Mouse (Mus musculus): ENCODE measurements around the gene Olfr959.

Olfr959 gene

GRCm38 (mm10) chr9:39575469-39575868 lies at the start of gene Olfr959:
Gene Olfr959, minus strand, starts transcription at chr9:39575569.
- in situ Hi-C loops (cut with MboI, MseI): no loop called here

GRCm38 (mm10) chr9:39624711-39625110 lies 49.3 kb upstream of the Olfr959 start:
- in situ Hi-C loops (cut with MboI, MseI): no loop called here

GRCm38 (mm10) chr9:39623783-39624182 lies 48.4 kb upstream of the Olfr959 start:
- in situ Hi-C loops (cut with MboI, MseI): no loop called here

DNA sequence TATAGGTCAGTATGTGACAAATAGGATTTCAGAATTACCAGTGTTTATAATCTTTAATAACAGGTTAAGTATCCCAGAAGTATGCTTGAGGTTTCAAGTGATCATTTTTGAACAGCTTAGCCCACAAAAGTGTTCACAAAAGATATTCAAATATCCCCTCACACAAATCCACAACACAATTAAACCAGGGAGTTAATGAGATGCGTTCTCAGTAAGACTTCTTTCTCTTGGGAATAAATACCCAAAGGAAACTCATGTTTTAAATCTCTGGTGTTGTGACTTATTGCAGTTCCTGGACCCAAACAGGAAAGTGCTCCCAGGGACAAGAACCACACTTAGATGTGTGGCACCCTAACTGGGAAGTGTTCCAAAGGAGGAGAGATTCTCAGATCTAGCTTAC lies 45.7 kb upstream of the Olfr959 start, which contains the start of gene Olfr960:
Gene Olfr960, plus strand, starts transcription at position 301 of the 400 bp plus-strand sequence.
- in situ Hi-C loops (cut with MboI, MseI): no loop called here

DNA sequence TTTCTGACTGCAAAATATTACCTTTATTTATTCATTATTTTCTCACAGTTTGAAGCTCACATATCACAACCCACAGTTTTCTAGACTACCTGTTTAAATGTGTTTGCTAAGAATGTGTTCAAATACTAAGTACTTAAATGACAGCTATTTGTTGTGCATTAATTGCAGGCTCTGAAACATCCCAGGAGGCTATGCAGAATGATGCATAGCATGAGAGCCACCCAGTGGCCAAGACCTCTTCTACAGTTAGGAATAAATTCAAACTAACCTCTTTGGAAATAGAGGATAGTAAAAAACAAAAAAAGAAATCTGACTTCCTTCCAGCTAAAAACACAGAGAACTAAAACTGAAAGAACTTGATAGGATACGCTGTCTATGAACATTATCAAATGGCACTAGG lies 36.6 kb upstream of the Olfr959 start:
- in situ Hi-C loops (cut with MboI, MseI): no loop called here

DNA sequence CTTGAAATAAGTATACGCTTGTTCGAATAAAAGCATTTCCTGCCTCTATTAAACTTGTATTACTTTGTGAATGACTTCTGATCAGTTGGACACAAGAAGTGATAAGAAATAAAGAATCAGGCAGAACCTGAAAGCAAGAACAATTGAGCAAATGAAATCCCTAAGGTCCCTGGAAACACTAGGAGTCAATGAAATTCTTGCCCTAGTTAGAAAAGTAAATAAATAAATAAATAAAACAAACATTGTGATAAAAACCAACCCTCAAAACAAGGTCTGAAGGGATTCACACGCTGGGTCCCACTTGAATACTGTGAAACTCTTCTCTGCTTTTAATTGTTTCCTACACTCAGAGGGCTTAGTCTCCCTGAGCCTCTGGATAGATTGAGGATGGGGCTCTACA lies 35.0 kb upstream of the Olfr959 start, which contains the start of gene Olfr148:
Gene Olfr148, plus strand, starts transcription at position 301 of the 400 bp plus-strand sequence.
- in situ Hi-C loops (cut with MboI, MseI): no loop called here

GRCm38 (mm10) chr9:39608497-39608896 lies 33.1 kb upstream of the Olfr959 start:
- in situ Hi-C loops (cut with MboI, MseI): no loop called here

DNA sequence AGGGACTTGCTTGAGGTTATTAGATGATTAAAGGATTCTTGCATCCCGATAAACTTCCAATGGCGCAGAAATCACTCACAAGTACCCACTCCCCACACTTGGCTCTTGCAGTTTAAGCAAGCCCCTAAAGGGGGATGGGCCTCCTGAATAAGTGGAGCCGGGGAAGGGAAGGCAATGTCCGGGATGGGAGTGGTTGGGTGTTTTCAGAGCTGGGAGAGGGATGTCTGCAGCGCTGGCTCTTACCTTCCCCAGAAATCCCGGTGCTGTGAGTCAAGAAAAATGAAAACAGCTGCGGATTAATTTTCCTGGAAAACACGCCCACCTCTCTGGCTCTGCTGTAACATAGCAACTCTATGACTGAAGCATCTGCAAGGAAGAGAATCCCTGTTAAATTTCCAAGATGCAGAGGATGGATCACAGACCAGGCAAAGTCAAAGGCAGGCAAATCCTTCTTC lies 28.7 kb upstream of the Olfr959 start, which contains the start of gene AW551984:
Gene AW551984, minus strand, starts transcription at position 405 of the 455 bp plus-strand sequence.
- in situ Hi-C loops (cut with MboI, MseI): no loop called here

DNA sequence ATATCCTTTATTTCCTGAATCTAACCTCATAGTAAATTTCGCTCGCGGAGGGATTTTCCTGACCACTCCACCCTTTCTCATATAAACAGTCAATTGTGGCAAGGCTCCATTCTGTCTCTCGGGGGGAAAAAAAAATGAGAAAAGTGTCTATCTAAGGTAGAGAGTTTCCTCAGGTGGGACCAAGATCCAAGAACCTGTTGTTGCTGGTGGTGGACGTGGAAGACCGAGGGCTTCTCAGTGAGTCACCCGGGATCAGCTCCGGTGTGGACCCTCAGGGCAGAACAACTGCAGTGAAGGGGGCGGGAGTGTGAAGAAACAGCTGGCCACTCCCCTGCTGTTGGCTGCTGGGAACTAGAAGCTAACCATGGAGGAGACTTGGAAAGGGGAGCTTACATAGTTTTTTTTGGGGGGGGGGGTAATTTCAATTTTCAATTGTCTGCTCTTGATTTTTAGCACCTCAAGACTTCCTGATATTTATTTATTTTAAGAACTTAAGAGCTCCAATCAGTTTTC lies 28.0 kb upstream of the Olfr959 start:
- in situ Hi-C loops (cut with MboI, MseI): no loop called here

GRCm38 (mm10) chr9:39602536-39603332 lies 27.4 kb upstream of the Olfr959 start:
- in situ Hi-C loops (cut with MboI, MseI): no loop called here

DNA sequence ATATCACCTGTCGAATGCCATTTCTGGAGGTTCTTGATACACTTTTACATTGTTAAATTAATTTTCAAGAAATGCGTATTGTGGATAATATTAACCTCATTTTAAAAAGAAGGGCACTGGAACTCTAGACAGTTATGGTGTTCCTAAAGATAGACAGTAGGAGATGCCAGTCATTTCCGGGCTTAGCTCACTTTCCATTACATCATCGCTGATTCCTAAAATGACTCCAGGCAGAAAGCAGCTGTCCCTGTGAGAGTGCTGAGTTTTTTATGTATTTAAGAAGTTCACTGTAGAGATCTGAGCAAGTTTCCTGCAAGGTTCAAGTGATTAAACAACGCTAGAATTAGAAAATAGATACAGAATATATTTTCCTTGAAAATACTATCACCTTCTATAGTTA lies 1.7 kb upstream of the Olfr959 start:
- in situ Hi-C loops (cut with MboI, MseI): no loop called here

DNA sequence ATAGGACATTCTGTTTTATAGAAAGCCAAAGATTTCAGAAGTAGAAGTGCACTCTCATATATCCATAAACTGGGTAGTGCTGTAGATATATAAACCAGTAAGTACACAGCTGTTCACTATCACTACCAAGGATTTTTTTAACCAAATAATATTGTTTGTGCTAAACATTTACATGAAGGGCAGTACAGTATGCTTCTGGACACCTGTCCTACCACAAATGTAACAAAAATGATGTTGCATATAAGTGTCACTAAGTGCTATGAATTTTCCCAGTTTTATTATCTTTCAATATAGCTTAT lies 17.1 kb downstream of the Olfr959 start:
- in situ Hi-C loops (cut with MboI, MseI): loop anchor here in 1 of 2 experiments (10.0 kb wide), 1 partner anchor 243 kb away; no protein-coding TSS in a partner anchor

- in situ Hi-C loops (cut with MboI, MseI): loop anchor here in 1 of 2 experiments (10.0 kb wide), 1 partner anchor 243 kb away; no protein-coding TSS in a partner anchor
Measured at GRCm38 (mm10) chr9:39557529-39558348, 17.6 kb downstream of the Olfr959 start.

DNA sequence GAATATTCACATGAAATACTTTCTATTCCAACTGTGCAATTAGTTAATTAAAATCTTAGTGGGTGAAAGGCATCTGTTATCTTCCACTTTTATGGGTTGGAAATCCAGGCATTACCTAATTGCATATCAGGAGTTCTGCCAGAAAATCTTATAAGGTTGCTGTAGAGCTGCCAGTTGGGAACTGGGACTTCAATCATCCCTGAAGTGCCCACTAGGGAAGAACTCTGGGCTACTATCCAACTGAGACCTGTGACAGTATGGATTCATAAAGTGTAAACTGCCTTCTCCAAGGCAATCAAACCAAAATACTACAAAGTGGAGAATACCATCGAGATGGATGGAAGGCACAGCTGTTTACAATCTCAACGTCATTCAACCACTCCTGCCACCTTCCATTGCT lies 21.4 kb downstream of the Olfr959 start, which contains the start of gene Olfr958:
Gene Olfr958, minus strand, starts transcription at position 109 of the 400 bp plus-strand sequence.
- in situ Hi-C loops (cut with MboI, MseI): loop anchor here in 1 of 2 experiments (10.0 kb wide), 1 partner anchor 239 kb away; no protein-coding TSS in a partner anchor

DNA sequence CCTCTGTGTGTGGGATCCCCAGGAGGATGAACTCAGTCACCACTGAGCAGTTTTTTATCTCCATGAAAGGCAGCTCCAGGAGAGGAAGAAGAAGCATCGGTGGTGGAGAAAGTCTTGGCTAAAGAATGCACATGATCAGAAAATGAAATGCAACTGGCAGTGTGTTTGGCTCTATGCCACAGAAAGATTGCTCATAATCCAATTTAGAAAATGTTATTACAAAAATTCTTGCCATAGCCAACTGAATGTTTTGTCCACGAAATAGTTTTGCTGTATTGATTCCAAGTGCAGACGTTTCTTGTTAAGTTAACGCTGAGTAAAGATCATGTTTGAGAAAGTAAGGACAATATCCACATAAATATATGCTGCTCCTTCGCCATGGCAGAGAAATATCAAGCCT lies 24.6 kb downstream of the Olfr959 start:
- in situ Hi-C loops (cut with MboI, MseI): loop anchor here in 1 of 2 experiments (10.0 kb wide), 1 partner anchor 236 kb away; no protein-coding TSS in a partner anchor

DNA sequence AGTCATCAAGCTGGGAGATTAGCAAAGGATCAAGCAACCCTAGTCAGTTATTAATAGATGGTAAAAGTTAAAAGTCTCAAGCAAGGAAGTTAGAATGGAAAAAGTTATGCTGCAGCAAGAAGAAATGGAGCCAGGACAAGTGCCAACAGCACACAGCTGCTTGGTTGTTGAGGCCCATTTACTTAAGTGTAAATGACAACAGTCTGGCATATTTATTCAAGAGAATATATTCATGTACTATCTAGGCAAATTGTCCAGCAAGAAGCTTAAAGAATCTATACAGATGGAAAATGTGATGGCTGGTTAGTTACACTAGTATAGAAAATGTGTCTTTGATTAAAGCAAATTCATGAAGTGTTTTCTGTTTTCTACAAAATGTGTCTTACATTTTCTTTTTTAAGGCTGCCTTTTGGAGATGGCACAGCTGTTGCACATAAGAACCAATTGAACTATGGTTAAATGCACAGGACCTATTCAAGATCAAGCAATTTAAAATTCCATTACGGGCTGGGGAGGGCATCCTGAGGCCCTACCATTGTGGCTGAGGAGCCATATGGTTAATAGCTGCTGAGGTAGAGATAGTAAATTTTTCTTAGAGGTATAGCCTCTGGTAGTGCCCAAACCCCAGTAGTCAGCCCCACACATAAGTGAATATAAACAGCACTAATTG lies 51.6 kb downstream of the Olfr959 start:
- in situ Hi-C loops (cut with MboI, MseI): no loop called here
